Mouse (Mus musculus) liver, embryonic 16.5 days (tissue): ENCODE measurements around the gene Fryl. TPM values are rescaled to one million over a fixed set of nuclear protein-coding genes. Genes with fewer than 3 reads are reported as not detected.
A peak's percentile ranks its signal among the peaks of the same experiment; 100 is the strongest.

Source experiments
- ATAC-seq: fragments of 200-750 bp; cut with Nextera tagmentation; 2 replicates; pipeline ENCODE4 v1.8.0; 2017; ENCODE audit warnings: low read depth, mild to moderate bottlenecking, moderate number of reproducible peaks, moderate library complexity
- H3K27ac ChIP-seq: fragments of 300-500 bp; sonication (generic); 2 replicates; pipeline ENCODE4 v1.5.1; 2014; ENCODE audit warnings: mild to moderate bottlenecking, low read length
- H3K27me3 ChIP-seq: fragments of 300-500 bp; sonication (generic); 2 replicates; pipeline ENCODE4 v1.6.1; 2014; ENCODE audit warnings: low read depth, low read length, mixed read lengths; ENCODE audit not compliant: control insufficient read depth, insufficient read depth
- H3K36me3 ChIP-seq: fragments of 300-500 bp; sonication (generic); 2 replicates; pipeline ENCODE4 v1.6.1; 2014; ENCODE audit warnings: mild to moderate bottlenecking; ENCODE audit not compliant: control insufficient read depth, insufficient read depth
- H3K4me1 ChIP-seq: fragments of 300-500 bp; sonication (generic); 2 replicates; pipeline ENCODE4 v1.6.1; 2014; ENCODE audit warnings: low read depth, low read length, mixed read lengths; ENCODE audit not compliant: control insufficient read depth
- H3K4me2 ChIP-seq: fragments of 300-500 bp; sonication (generic); 2 replicates; pipeline ENCODE4 v1.6.1; 2014; ENCODE audit warnings: low read depth, low read length, mixed read lengths
- H3K4me3 ChIP-seq: fragments of 300-500 bp; sonication (generic); 2 replicates; pipeline ENCODE4 v1.5.1; 2014; ENCODE audit warnings: low read depth, mild to moderate bottlenecking, low read length
- H3K9ac ChIP-seq: fragments of 300-500 bp; sonication (generic); 2 replicates; pipeline ENCODE4 v1.6.1; 2014; ENCODE audit warnings: low read depth, low read length
- H3K9me3 ChIP-seq: fragments of 300-500 bp; sonication (generic); replicated peaks from 2 replicates; pipeline ENCODE4 v1.6.1; 2016; ENCODE audit warnings: low read length; ENCODE audit not compliant: control insufficient read depth
- WGBS: fragments of 180-500 bp; shearing (Covaris S2); extraction: QIAGEN DNeasy Blood & Tissue Kit; methylation state at CpG from one replicate; pipeline ENCODE4 v1.1.7; 2014; ENCODE audit not compliant: insufficient replicate concordance; 5-methylcytosine and 5-hydroxymethylcytosine counted together
- polyA plus RNA-seq: library from polyadenylated mRNA; unstranded; fragments of >200 nt; fragmentation: Nextera tagmentation; extraction: Ambion mirVana; gene quantifications from 2 replicates; pipeline ENCODE4 v1.2.1, GENCODE M21; 2015

The Fryl gene
- polyA plus RNA-seq, 1 experiment from 2014 or later: 44.1 TPM

- whole genome bisulfite sequencing: 87% methylated on average over 14 of the region's 14 CpGs
- Histone ChIP-seq H3K27ac (no peak overlapping the region), H3K27me3 (no peaks in the 10 kb centered on the region), H3K4me3 (no peak overlapping the region), H3K9ac (no peak overlapping the region), H3K9me3 (no peaks in the 10 kb centered on the region), H3K4me1 (peaks cover 11% of the 10 kb centered on the region), H3K4me2 (no peak overlapping the region), H3K36me3 (no peaks in the 10 kb centered on the region)
- ATAC-seq: 0 out of 2 replicates have a peak, but pooled peaks have one; percentile 5
These were observed 102.5 kb downstream of the Fryl start for GRCm38 (mm10) chr5:73153802-73154465.

- H3K9ac ChIP-seq: no peak overlapping the region
- no peak overlapping the region for H3K4me3 ChIP-seq
- peaks cover 10% of the 10 kb centered on the region for H3K4me1 ChIP-seq
- no peak overlapping the region for H3K27ac ChIP-seq
- ATAC-seq: no peak
- H3K9me3 ChIP-seq: no peaks in the 10 kb centered on the region
- H3K4me2 ChIP-seq: no peak overlapping the region
- H3K27me3 ChIP-seq: no peaks in the 10 kb centered on the region
- H3K36me3 ChIP-seq: peaks cover 11% of the 10 kb centered on the region
These were observed 104.2 kb downstream of the Fryl start for GRCm38 (mm10) chr5:73152206-73152605.

GRCm38 (mm10) chr5:73150877-73151445, 105.5 kb downstream of the Fryl start:
- Histone ChIP-seq H3K9ac (no peak overlapping the region), H3K9me3 (no peaks in the 10 kb centered on the region), H3K4me2 (no peak overlapping the region), H3K4me1 (no peaks in the 10 kb centered on the region; the same call in 1 of the 2 replicates), H3K36me3 (peaks cover 19% of the 10 kb centered on the region), H3K27ac (no peak overlapping the region), H3K4me3 (no peak overlapping the region), H3K27me3 (no peaks in the 10 kb centered on the region)
- no peak for ATAC-seq
- WGBS: 86% methylated on average over 6 of the region's 6 CpGs

DNA sequence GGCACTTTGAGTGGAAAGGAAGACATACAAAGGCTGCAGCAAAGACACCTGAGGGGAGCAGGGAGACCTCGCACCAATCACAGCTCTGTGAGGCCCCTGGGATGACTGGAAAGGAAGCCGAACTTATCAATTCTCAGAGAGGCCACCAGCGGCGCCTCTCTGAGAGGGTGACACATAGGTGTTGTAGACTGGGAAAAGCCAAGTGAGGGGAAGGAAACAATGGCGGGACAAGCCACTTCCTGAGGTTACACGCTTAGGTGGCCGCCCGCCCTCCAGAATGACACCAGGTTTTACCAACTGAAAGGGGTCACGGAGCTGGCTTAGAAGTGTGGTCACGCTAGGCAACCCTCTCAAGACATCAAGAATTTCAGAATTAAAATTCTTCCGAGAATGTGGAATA, 111.4 kb downstream of the Fryl start:
- Histone ChIP-seq H3K27me3 (no peaks in the 10 kb centered on the region), H3K9ac (no peak overlapping the region), H3K27ac (no peak overlapping the region), H3K36me3 (peaks cover 37% of the 10 kb centered on the region), H3K4me2 (no peak overlapping the region), H3K9me3 (no peaks in the 10 kb centered on the region), H3K4me3 (no peak overlapping the region), H3K4me1 (peaks cover 8% of the 10 kb centered on the region)
- ATAC-seq: no peak
- WGBS: 57% methylated on average over 11 of the region's 11 CpGs

DNA sequence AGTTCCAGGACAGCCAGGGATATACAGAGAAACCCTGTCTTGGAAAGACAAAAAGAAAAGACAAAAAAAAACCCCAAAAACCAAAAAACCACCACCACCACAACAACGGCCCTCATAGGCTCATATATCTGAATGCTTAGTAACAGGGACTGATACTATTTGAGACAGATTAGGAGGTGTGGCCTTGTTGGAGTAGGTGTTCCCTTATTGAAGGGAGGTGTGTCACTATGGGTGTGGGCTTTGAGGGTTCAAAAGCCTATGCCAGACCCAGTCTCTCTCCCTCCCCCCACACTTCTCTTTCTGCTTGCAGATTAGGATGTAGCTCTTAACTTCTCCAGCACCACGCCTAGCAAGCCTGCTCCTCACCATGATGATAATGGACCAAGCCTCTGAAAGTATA, 114.7 kb downstream of the Fryl start:
- Histone ChIP-seq H3K4me1 (peaks cover 8% of the 10 kb centered on the region), H3K27ac (no peak overlapping the region), H3K9ac (no peak overlapping the region), H3K9me3 (no peaks in the 10 kb centered on the region), H3K27me3 (no peaks in the 10 kb centered on the region), H3K4me2 (no peak overlapping the region), H3K4me3 (no peak overlapping the region), H3K36me3 (peaks cover 26% of the 10 kb centered on the region)
- ATAC-seq: peak; percentile 79
- 28% methylated on average over 2 of the region's 2 CpGs for WGBS

DNA sequence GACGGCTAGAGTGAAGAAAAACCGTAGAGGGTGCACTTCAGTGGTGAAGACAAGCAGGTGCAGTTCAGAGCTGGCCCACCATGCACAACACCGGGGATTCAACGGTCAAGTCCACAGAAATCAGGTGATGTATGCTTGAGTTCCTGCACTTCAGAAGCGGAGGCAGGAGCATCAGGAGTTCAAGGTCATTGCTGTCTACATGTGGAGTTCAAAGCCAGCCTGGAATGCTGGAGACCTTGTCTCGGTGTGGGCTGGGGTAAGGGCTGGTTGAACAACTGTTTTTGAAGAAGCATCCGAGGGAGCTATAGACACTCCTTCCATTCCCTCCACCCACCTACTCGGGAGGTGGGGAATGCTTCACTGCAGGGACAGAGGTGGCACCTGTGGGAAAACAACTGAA, 115.3 kb downstream of the Fryl start:
- Histone ChIP-seq H3K4me2 (no peak overlapping the region), H3K4me3 (no peak overlapping the region)
- ATAC-seq: no peak

DNA sequence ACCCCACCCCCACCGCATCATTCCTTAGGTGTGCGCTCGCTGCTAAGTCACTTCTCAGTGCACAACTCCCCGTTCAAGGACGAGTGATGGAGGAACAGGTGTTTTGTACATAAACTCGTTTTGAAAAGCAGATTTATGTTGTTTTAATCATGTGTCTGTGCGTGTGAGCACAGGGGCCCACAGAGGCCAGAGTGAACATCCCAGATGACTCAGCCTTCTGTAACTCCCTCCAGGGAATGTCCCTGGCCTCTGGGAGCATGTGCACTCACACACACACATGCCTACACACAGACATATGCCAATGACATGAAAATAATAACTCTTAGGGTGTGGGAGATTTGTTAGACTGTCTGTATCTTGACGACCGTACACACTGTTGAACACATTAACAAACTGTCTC, 118.9 kb downstream of the Fryl start:
- ATAC-seq: no peak
- no peaks in the 10 kb centered on the region for H3K9me3 ChIP-seq
- no peak overlapping the region for H3K4me2 ChIP-seq
- H3K4me1 ChIP-seq: peaks cover 22% of the 10 kb centered on the region
- no peak overlapping the region for H3K9ac ChIP-seq
- WGBS: 77% methylated on average over 9 of the region's 9 CpGs
- H3K27ac ChIP-seq: no peak overlapping the region
- no peak overlapping the region for H3K4me3 ChIP-seq
- no peaks in the 10 kb centered on the region for H3K27me3 ChIP-seq
- peaks cover 9% of the 10 kb centered on the region for H3K36me3 ChIP-seq

More for the DNA sequence above, 115.3 kb downstream of the Fryl start:
- H3K4me1 ChIP-seq: peaks cover 8% of the 10 kb centered on the region
- H3K9me3 ChIP-seq: no peaks in the 10 kb centered on the region
- no peak overlapping the region for H3K27ac ChIP-seq
- peaks cover 21% of the 10 kb centered on the region for H3K36me3 ChIP-seq
- H3K27me3 ChIP-seq: no peaks in the 10 kb centered on the region
- WGBS: 90% methylated on average over 8 of the region's 8 CpGs
- no peak overlapping the region for H3K9ac ChIP-seq

- ATAC-seq: no peak
- H3K27me3 ChIP-seq: no peaks in the 10 kb centered on the region
- WGBS: 75% methylated on average over 2 of the region's 2 CpGs
These were observed 120.5 kb downstream of the Fryl start for GRCm38 (mm10) chr5:73135959-73136358.

DNA sequence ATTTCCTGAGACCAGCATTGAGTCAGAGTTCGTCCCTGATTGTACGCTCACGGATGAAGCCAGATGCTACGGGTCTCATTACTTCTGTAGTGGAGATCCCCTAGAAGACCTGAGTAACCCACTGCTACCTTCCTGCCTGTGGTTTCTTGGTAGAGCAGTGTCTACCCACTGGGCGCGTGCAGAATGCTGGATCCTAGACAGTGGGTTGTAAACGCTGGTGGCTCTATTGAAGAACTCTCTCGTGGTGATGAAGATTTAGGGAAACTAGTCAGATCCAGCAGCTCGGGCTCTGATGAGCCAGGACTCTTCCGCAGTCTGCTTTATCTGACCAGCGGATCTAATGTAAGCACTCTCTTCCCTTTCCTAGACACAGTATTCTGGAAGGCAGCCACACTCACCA, 121.3 kb downstream of the Fryl start:
- no peak overlapping the region for H3K9ac ChIP-seq
- H3K4me3 ChIP-seq: no peak overlapping the region
- H3K27me3 ChIP-seq: no peaks in the 10 kb centered on the region
- WGBS: 84% methylated on average over 11 of the region's 11 CpGs
- no peak overlapping the region for H3K4me2 ChIP-seq
- H3K27ac ChIP-seq: no peak overlapping the region
- no peaks in the 10 kb centered on the region for H3K9me3 ChIP-seq
- no peak for ATAC-seq
- H3K4me1 ChIP-seq: peaks cover 19% of the 10 kb centered on the region
- peaks cover 12% of the 10 kb centered on the region for H3K36me3 ChIP-seq

More at GRCm38 (mm10) chr5:73135959-73136358, 120.5 kb downstream of the Fryl start:
- no peaks in the 10 kb centered on the region for H3K9me3 ChIP-seq
- peaks cover 10% of the 10 kb centered on the region for H3K36me3 ChIP-seq
- no peak overlapping the region for H3K9ac ChIP-seq
- peaks cover 15% of the 10 kb centered on the region for H3K4me1 ChIP-seq
- no peak overlapping the region for H3K27ac ChIP-seq
- H3K4me2 ChIP-seq: no peak overlapping the region
- no peak overlapping the region for H3K4me3 ChIP-seq
